Mouse (Mus musculus): ENCODE data around the gene Nes. TPM values are rescaled to one million over a fixed set of nuclear protein-coding genes. Genes with fewer than 3 reads are reported as not detected.

The Nes gene
- polyA plus RNA-seq (2021), result 45.0 TPM

DNA sequence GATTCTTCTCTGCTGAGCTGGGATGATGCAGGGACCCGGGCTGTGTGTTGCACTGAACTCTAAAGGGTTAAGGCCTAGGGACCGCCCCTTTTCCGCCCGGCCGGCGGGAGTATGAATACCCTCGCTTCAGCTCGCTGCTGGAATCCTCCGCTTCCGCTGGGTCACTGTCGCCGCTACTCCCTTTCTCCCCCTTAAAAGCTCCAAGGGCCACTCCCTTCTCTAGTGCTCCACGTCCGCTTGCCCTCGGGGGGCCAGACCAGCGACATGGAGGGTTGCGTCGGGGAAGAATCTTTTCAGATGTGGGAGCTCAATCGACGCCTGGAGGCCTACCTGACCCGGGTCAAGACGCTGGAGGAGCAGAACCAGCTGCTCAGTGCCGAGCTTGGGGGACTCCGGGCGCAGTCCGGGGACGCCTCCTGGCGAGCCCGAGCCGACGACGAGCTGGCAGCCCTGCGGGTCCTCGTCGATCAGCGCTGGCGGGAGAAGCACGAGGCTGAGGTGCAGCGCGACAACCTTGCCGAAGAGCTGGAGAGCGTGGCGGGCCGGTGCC is at the start of gene Nes:
Nes (plus strand) TSS at position 140 of the 550 bp plus-strand sequence.
- ChIA-PET CTCF (interaction anchor here (1.0 to 18.9 kb wide), 16 partner anchors 10 to 200 kb away, joined by 3 to 437 read pairs (median 6); no protein-coding TSS in a partner anchor), POLR2A (interaction anchor here (1.2 to 6.8 kb wide), 4 partner anchors 10 to 35 kb away, joined by 3 to 96 read pairs (median 6); no protein-coding TSS in a partner anchor)
- TF ChIP-seq CTCF (IDR thresholded peaks at IDR 0.05), result no peak
- peak; percentile 65 for ATAC-seq
- no peak for DNase-seq (ENCODE audit: low read depth, low spot score)
- no peaks in the 10 kb centered on the region for H3K27me3 ChIP-seq
- in situ Hi-C loops (cut with MboI; ENCODE audit: low pct_unique_long_range_greater_than_20kb), result no loop called here

DNA sequence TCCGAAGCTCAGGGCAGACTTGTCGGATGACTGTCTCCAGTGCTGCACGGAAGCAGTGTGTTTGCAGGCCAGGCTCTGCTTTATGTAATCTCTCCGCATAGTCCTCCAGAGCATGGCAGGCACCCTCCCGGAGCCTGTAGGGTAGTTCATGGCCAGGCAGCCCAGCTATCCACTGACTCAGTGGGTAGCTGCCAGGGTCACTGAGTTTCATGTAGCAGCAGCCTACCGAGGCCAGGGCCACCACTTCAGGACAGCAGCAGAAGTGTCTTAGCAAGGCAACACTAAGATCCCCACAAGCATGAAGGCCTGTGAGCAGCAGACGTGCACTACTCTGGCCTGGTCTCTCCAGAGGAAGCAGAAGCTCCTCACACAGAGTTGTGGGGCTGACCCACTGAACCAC is 45.9 kb upstream of the Nes start:
- ChIA-PET CTCF (interaction anchor here (1.0 to 2.1 kb wide), 3 partner anchors 11 to 62 kb away, joined by 3 to 8 read pairs (median 3); no protein-coding TSS in a partner anchor), POLR2A (interaction anchor here (0.9 to 1.2 kb wide), 3 partner anchors 12 to 40 kb away, joined by 3 to 4 read pairs (median 3); partner anchors contain the start of gene Prcc)
- no peak for TF ChIP-seq CTCF (IDR thresholded peaks at IDR 0.05)
- DNase-seq (ENCODE audit: low read depth, low spot score) (no peak), ATAC-seq (no peak)
- in situ Hi-C loops (cut with MboI; ENCODE audit: low pct_unique_long_range_greater_than_20kb), result loop anchor here (5.0 kb wide), 1 partner anchor 38 kb away; the partner anchor contains the start of gene Prcc
- H3K27me3 ChIP-seq, result no peaks in the 10 kb centered on the region

DNA sequence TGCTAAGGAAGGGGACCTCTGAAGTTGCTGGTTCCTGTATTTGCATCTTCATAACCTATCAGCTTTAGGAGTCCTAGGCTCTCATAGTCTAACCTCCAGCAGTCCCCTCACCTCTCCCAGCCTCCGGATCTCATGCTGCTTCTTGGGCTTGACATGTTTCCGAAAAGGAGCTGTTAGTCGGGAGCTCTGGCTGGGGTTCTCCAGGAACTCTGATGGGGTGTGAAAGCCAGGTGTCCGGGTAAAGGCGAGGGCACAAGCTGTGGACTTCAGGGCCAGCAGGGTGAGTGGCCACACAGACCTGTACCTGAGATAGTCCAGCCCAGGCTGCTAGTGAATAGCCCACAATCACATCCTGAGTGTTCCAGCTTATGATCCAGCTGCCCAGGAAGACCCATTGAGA is 43.4 kb upstream of the Nes start:
- CTCF ChIA-PET, result interaction anchor here (0.8 to 1.6 kb wide), 6 partner anchors 9 to 68 kb away, joined by 3 to 5 read pairs (median 4); no protein-coding TSS in a partner anchor
- in situ Hi-C loops (cut with MboI; ENCODE audit: low pct_unique_long_range_greater_than_20kb), result loop anchor here (5.0 kb wide), 1 partner anchor 40 kb away; the partner anchor contains the start of gene Prcc
- ATAC-seq, result no peak

DNA sequence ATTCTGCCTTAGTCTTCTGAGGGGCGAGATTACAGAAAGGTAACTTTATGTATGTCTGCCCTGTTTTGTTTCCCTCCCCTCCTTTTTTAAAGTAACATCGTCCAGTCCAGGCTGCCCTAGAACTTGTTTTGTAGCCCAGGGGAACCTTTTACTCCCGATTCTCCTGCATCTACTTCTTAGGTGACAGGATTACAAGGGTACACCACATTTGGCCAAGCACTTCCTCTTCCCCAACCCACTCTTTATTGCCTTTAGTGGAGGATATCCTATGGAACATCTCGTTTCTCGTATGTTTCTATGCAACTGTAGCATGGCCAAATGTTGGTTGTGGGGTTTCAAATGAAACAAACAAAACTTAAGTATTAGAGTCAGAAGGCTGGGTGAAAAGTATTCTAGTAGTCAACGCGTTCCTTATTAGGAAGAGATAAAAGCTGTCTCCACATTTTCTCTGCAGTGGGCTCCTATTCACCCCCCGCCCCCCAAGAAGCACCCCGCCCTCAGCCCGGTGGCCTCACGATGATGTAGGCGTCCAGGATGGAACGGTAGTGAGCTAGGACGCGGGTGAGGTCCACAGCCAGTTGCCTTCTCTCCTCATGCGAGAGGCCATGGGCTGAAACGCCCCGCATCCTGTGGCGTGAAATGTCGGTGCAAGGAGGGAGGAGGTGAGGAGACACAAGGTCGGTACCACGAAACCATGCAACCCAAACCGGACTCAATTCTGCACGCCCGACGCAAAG is 41.4 kb upstream of the Nes start:
- peak; percentile 6 for ATAC-seq
- in situ Hi-C loops (cut with MboI; ENCODE audit: low pct_unique_long_range_greater_than_20kb), result loop anchor here (5.0 to 10.0 kb wide), 3 partner anchors 42 to 145 kb away; partner anchors contain the start of genes Prcc and Ttc24
- CTCF ChIA-PET, result no interaction called here
- no peak for TF ChIP-seq CTCF (IDR thresholded peaks at IDR 0.05)
- no peak for DNase-seq (ENCODE audit: low read depth, low spot score)
- H3K27me3 ChIP-seq, result no peaks in the 10 kb centered on the region
- POLR2A ChIA-PET, result interaction anchor here (1.2 kb wide), 1 partner anchor 23 kb away, joined by 4 read pairs; the partner anchor contains the start of gene Hdgf

More for the DNA sequence above, 43.4 kb upstream of the Nes start:
- POLR2A ChIA-PET, result interaction anchor here (1.3 to 1.7 kb wide), 3 partner anchors 12 to 21 kb away, joined by 4 to 6 read pairs (median 5); partner anchors contain the start of gene Hdgf
- TF ChIP-seq CTCF (IDR thresholded peaks at IDR 0.05), result no peak
- no peaks in the 10 kb centered on the region for H3K27me3 ChIP-seq
- no peak for DNase-seq (ENCODE audit: low read depth, low spot score)

DNA sequence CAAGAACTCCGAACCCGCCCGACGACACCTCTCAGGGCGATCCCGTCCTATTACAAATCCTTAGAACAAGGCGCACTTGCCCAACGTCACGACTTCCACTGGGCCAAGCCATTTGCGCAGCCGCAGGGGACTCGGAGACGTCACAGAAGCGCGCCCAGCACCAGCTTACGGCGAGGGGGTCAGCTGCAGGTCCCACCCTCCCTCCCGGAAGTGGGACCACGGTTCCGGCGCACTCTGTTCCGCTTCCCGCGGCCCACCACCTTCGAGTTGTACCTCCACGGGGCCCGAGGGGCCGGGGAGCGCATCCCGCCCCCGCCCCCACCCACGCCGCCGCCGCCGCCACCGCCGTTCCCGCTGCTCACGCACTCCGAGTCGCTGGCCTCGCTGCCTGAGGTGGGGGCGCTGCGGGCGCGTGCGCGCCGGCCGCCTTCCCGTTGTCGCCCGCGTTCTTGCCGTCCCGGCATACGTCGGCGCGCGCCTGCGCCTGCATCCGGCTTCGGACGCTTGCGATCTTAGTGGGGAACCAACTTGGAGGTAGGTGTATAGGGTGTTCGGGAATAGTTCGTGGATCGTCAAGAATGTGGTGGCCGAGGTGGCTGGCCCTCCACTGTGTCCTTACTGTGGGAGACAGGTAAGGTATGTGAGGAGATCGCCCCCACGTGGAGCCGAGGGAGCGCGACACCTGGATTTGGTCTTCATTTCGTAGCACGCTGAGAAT is 40.6 kb upstream of the Nes start, which contains the start of the genes Isg20l2 and Rrnad1:
Isg20l2 (plus strand) TSS at position 237 of the 718 bp plus-strand sequence.
Rrnad1 (minus strand) TSS at position 640 of the 718 bp plus-strand sequence.
- no peaks in the 10 kb centered on the region for H3K27me3 ChIP-seq
- POLR2A ChIA-PET, result interaction anchor here (1.2 kb wide), 1 partner anchor 24 kb away, joined by 4 read pairs; the partner anchor contains the start of gene Hdgf
- peak; percentile 97 for DNase-seq (ENCODE audit: low read depth, low spot score)
- no peak for TF ChIP-seq CTCF (IDR thresholded peaks at IDR 0.05)
- in situ Hi-C loops (cut with MboI; ENCODE audit: low pct_unique_long_range_greater_than_20kb), result loop anchor here (10.0 kb wide), 2 partner anchors 145 kb away; partner anchors contain the start of gene Ttc24
- ATAC-seq, result peak; percentile 84
- CTCF ChIA-PET, result no interaction called here

DNA sequence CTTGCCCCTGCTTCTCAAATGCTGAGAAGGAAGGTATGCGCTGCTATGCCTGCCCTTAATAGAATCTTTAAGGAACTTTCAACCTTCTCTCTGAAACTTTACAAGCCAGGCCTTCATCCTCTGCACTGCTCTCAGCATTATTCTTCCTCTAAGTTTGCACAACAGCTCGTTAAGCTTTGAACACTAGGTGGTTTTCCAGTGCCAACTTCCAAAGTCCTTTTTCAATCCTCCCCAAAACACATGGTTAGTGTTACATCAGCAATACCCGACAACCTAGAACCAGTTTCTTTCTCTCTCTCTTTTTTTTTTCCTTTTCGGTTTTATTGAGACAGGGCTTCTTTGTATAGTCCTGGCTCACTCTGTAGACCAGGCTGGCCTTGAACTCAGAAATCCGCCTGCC is 36.9 kb upstream of the Nes start:
- in situ Hi-C loops (cut with MboI; ENCODE audit: low pct_unique_long_range_greater_than_20kb), result loop anchor here (10.0 kb wide), 2 partner anchors 141 to 149 kb away; partner anchors contain the start of gene Ttc24
- no peak for TF ChIP-seq CTCF (IDR thresholded peaks at IDR 0.05)
- DNase-seq (ENCODE audit: low read depth, low spot score) (no peak), ATAC-seq (no peak)
- no peaks in the 10 kb centered on the region for H3K27me3 ChIP-seq
- CTCF ChIA-PET, result interaction anchor here (1.7 to 2.0 kb wide), 3 partner anchors 27 to 116 kb away, joined by 3 to 15 read pairs (median 12); no protein-coding TSS in a partner anchor
- POLR2A ChIA-PET, result interaction anchor here (0.6 to 1.0 kb wide), 4 partner anchors 36 to 135 kb away, joined by 3 to 4 read pairs (median 3); no protein-coding TSS in a partner anchor

DNA sequence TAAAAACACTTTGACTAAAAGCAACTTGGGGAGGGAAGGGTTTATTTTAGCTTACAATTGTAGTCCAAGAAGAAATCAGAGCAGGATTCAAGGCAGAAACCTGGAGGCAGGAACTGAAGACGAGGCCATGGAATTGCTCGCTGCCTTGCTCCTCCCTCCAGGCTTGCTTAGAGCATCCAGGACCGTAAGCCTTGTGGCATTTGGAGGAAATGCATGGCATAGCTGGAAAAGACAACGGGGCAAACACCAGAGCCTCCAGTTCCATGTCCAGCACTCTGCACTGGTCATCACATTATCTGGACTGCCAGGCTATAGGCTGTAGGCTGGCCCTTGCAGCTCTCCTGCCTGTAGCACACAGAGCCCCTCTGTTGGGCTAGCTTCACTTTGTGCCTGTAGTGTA is 36.4 kb upstream of the Nes start:
- DNase-seq (ENCODE audit: low read depth, low spot score), result no peak
- no peak for TF ChIP-seq CTCF (IDR thresholded peaks at IDR 0.05)
- ChIA-PET POLR2A (interaction anchor here (0.6 to 1.0 kb wide), 2 partner anchors 50 to 134 kb away, joined by 3 to 4 read pairs; no protein-coding TSS in a partner anchor), CTCF (interaction anchor here (1.7 to 2.0 kb wide), 3 partner anchors 26 to 117 kb away, joined by 3 to 15 read pairs (median 12); no protein-coding TSS in a partner anchor)
- H3K27me3 ChIP-seq, result no peaks in the 10 kb centered on the region
- in situ Hi-C loops (cut with MboI; ENCODE audit: low pct_unique_long_range_greater_than_20kb), result loop anchor here (10.0 kb wide), 2 partner anchors 140 to 150 kb away; partner anchors contain the start of gene Ttc24
- ATAC-seq, result no peak

DNA sequence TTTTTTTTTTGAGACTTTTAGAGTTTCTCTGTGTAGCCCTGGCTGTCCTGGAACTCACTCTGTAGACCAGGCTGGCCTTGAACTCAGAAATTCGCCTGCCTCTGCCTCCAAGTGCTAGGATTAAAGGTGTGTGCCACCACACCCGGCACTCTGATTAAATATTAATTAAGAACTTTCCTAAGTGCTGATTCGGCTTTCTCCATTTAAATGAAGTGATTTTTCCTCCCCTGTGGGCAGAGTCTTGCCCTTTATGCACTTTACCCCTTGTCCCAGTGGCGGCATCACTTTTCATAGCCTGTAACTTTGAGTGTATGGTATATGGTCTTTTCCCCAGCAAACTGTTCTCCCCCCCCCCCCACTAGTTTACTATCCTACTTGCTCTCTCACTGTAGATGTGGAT is 35.7 kb upstream of the Nes start:
- POLR2A ChIA-PET, result interaction anchor here (0.6 to 1.1 kb wide), 3 partner anchors 21 to 49 kb away, joined by 3 to 7 read pairs (median 3); no protein-coding TSS in a partner anchor
- no peak for DNase-seq (ENCODE audit: low read depth, low spot score)
- CTCF ChIA-PET, result interaction anchor here (1.0 to 2.1 kb wide), 10 partner anchors 15 to 76 kb away, joined by 3 to 48 read pairs (median 12); partner anchors contain the start of gene Nes
- in situ Hi-C loops (cut with MboI; ENCODE audit: low pct_unique_long_range_greater_than_20kb), result loop anchor here (10.0 kb wide), 2 partner anchors 140 to 150 kb away; partner anchors contain the start of gene Ttc24
- TF ChIP-seq CTCF (IDR thresholded peaks at IDR 0.05), result no peak
- H3K27me3 ChIP-seq, result no peaks in the 10 kb centered on the region
- ATAC-seq, result no peak

DNA sequence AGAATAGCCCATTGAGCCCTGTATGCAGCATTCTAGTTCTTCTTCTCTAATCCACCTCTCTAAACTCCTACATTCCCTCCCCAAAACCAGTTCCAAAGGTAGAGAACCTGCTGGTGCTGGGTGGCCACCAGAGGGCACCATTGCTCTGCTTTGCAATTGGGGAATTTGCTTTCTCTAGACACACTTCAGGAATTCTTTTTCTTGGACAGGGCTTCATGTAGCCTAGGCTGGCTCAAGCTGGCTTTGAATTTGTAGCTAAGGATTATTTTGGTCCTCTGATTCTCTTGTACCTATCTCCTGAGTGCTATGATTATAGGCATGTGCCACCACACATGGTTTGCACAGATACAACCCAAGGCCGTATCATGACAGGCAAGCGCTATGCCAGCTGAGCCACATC is 35.1 kb upstream of the Nes start:
- ATAC-seq, result peak; percentile 44
- POLR2A ChIA-PET, result interaction anchor here (0.8 to 1.7 kb wide), 6 partner anchors 24 to 53 kb away, joined by 3 to 15 read pairs (median 5); partner anchors contain the start of gene Nes
- in situ Hi-C loops (cut with MboI; ENCODE audit: low pct_unique_long_range_greater_than_20kb), result loop anchor here (10.0 kb wide), 2 partner anchors 139 to 151 kb away; partner anchors contain the start of gene Ttc24

More for the DNA sequence above, 35.1 kb upstream of the Nes start:
- DNase-seq (ENCODE audit: low read depth, low spot score), result peak; percentile 66
- no peak for TF ChIP-seq CTCF (IDR thresholded peaks at IDR 0.05)
- CTCF ChIA-PET, result interaction anchor here (0.7 to 2.1 kb wide), 18 partner anchors 8 to 136 kb away, joined by 3 to 48 read pairs (median 4); partner anchors contain the start of genes Bcan and Nes
- H3K27me3 ChIP-seq, result no peaks in the 10 kb centered on the region
